Mouse (Mus musculus) Muller cell, postnatal 12 days (primary cell): Measurements from ENCODE around the gene Polr2l.

Source experiments
- DNase-seq: peaks from one replicate; pipeline ENCODE4 v3.0.0-alpha.2; 2015; ENCODE audit errors: inconsistent ontology term

Polr2l gene

GRCm38 (mm10) chr7:141467230-141468030 lies 7.5 kb downstream of the Polr2l start, which contains the start of gene Cd151:
Gene Cd151, plus strand, starts transcription at chr7:141467392.
- DNase-seq: peak; percentile 97

- DNase-seq: no peak
Measured at GRCm38 (mm10) chr7:141466607-141467148, 8.3 kb downstream of the Polr2l start.

GRCm38 (mm10) chr7:141466045-141466394 lies 8.9 kb downstream of the Polr2l start:
- DNase-seq: peak; percentile 55

GRCm38 (mm10) chr7:141465388-141466044 lies 9.4 kb downstream of the Polr2l start:
- no peak for DNase-seq

GRCm38 (mm10) chr7:141464603-141465201 lies 10.2 kb downstream of the Polr2l start:
- DNase-seq: no peak

GRCm38 (mm10) chr7:141463824-141464602 lies 10.9 kb downstream of the Polr2l start:
- no peak for DNase-seq

GRCm38 (mm10) chr7:141462333-141462821 lies 12.6 kb downstream of the Polr2l start:
- DNase-seq: no peak

GRCm38 (mm10) chr7:141461521-141462332 lies 13.2 kb downstream of the Polr2l start:
- no peak for DNase-seq

GRCm38 (mm10) chr7:141460391-141461113 lies 14.4 kb downstream of the Polr2l start, which contains the start of gene Cracr2b:
Gene Cracr2b, plus strand, starts transcription at chr7:141461094.
- no peak for DNase-seq

- no peak for DNase-seq
Measured at GRCm38 (mm10) chr7:141460001-141460390, 14.9 kb downstream of the Polr2l start.

GRCm38 (mm10) chr7:141459301-141459711 lies 15.6 kb downstream of the Polr2l start:
- no peak for DNase-seq

GRCm38 (mm10) chr7:141458661-141459060 lies 16.3 kb downstream of the Polr2l start:
- DNase-seq: no peak

- DNase-seq: no peak
Measured at GRCm38 (mm10) chr7:141457986-141458660, 16.8 kb downstream of the Polr2l start.

- no peak for DNase-seq
Measured at GRCm38 (mm10) chr7:141457236-141457635, 17.7 kb downstream of the Polr2l start.

GRCm38 (mm10) chr7:141456739-141457138 lies 18.2 kb downstream of the Polr2l start:
- no peak for DNase-seq

- DNase-seq: peak; percentile 76
Measured at GRCm38 (mm10) chr7:141455610-141456314, 19.2 kb downstream of the Polr2l start.

GRCm38 (mm10) chr7:141454967-141455551 lies 19.9 kb downstream of the Polr2l start, which contains the start of gene Pnpla2:
Gene Pnpla2, plus strand, starts transcription at chr7:141455198.
- DNase-seq: peak; percentile 97

GRCm38 (mm10) chr7:141453636-141454035 lies 21.3 kb downstream of the Polr2l start:
- DNase-seq: no peak
